Mouse (Mus musculus) liver, embryonic 14.5 days (tissue): ENCODE measurements around the gene Atrnl1.

ENCODE experiments used
- CTCF ChIP-seq: IDR thresholded peaks from 2 replicates; pipeline ENCODE4 v1.5.1; 2016; ENCODE audit warnings: antibody characterized with exemption, low read depth, control low read depth
- EP300 ChIP-seq: IDR thresholded peaks from 2 replicates; pipeline ENCODE4 v1.6.1; 2016; ENCODE audit warnings: antibody characterized with exemption, low read depth

- TF ChIP-seq CTCF, result no peak
- no peak for TF ChIP-seq EP300
These were observed 7.2 kb upstream of the Atrnl1 start for GRCm38 (mm10) chr19:57603593-57603992.
